Mouse (Mus musculus): ENCODE measurements around the gene Mctp1.
"Not testable (repeated sequence)": the region's sequence is repeated elsewhere in the genome, so short reads cannot be mapped to it uniquely, and the experiment has no call there.

Mctp1 gene

GRCm38 (mm10) chr13:76383972-76384663 is at the start of gene Mctp1:
TSS of gene Mctp1 (plus strand) at chr13:76384535.
- peak; percentile 4 to 6 for DNase-seq

GRCm38 (mm10) chr13:76345941-76346340 is 38.4 kb upstream of the Mctp1 start:
- DNase-seq = not testable (repeated sequence)

- DNase-seq = no peak
These were observed 25.6 kb upstream of the Mctp1 start for GRCm38 (mm10) chr13:76358720-76359119.

GRCm38 (mm10) chr13:76384664-76385435 is 515 bp downstream of the Mctp1 start:
- peak; percentile 6 for DNase-seq

GRCm38 (mm10) chr13:76388615-76389014 is 4.3 kb downstream of the Mctp1 start:
- DNase-seq = no peak

GRCm38 (mm10) chr13:76391920-76392319 is 7.6 kb downstream of the Mctp1 start:
- DNase-seq = no peak

- no peak for DNase-seq
These were observed 8.8 kb downstream of the Mctp1 start for GRCm38 (mm10) chr13:76393106-76393505.

- DNase-seq = no peak
These were observed 11.6 kb downstream of the Mctp1 start for GRCm38 (mm10) chr13:76395906-76396305.

GRCm38 (mm10) chr13:76409296-76409695 is 25.0 kb downstream of the Mctp1 start:
- no peak for DNase-seq

GRCm38 (mm10) chr13:76410665-76411064 is 26.3 kb downstream of the Mctp1 start:
- no peak for DNase-seq

- no peak for DNase-seq
These were observed 31.0 kb downstream of the Mctp1 start for GRCm38 (mm10) chr13:76415346-76415745.

GRCm38 (mm10) chr13:76420111-76420510 is 35.8 kb downstream of the Mctp1 start:
- DNase-seq = no peak

GRCm38 (mm10) chr13:76421075-76421474 is 36.7 kb downstream of the Mctp1 start:
- DNase-seq = no peak

GRCm38 (mm10) chr13:76422124-76422523 is 37.8 kb downstream of the Mctp1 start:
- DNase-seq = no peak

GRCm38 (mm10) chr13:76429456-76429855 is 45.1 kb downstream of the Mctp1 start:
- DNase-seq = no peak

GRCm38 (mm10) chr13:76429927-76430326 is 45.6 kb downstream of the Mctp1 start:
- DNase-seq = no peak

- no peak for DNase-seq
These were observed 47.6 kb downstream of the Mctp1 start for GRCm38 (mm10) chr13:76431946-76432345.

GRCm38 (mm10) chr13:76433438-76433837 is 49.1 kb downstream of the Mctp1 start:
- no peak for DNase-seq

GRCm38 (mm10) chr13:76436426-76436825 is 52.1 kb downstream of the Mctp1 start:
- DNase-seq = no peak

- DNase-seq = no peak
These were observed 54.4 kb downstream of the Mctp1 start for GRCm38 (mm10) chr13:76438765-76439164.

- no peak for DNase-seq
These were observed 61.7 kb downstream of the Mctp1 start for GRCm38 (mm10) chr13:76446059-76446458.

- no peak for DNase-seq
These were observed 63.2 kb downstream of the Mctp1 start for GRCm38 (mm10) chr13:76447528-76447927.

- DNase-seq = not testable (repeated sequence)
These were observed 67.2 kb downstream of the Mctp1 start for GRCm38 (mm10) chr13:76451526-76451925.

GRCm38 (mm10) chr13:76481601-76482000 is 97.3 kb downstream of the Mctp1 start:
- no peak for DNase-seq
